In genomic region chr5:115465642-115466420, GRCm38 (mm10) we compare ENCODE assay signal across 18 mouse cellular contexts. TPM values are rescaled to one million over a fixed set of nuclear protein-coding genes. Genes with fewer than 3 reads are reported as not detected.
A peak's percentile ranks its signal among the peaks of the same experiment; 100 is the strongest.
DNase-seq lines count a peak whose midpoint lies in the region; ATAC-seq and TF ChIP-seq lines count a peak whose summit lies in the region.
"Had no signal": no experiment of that assay in that cellular context is flagged by ENCODE, and none has a peak within 500 bp of the region (broad histone marks: within the 10 kb centered on the region; RNA-seq: fewer than 3 reads in every experiment).

Gene Pla2g1b (plus strand): TSS chr5:115466262.

- no peak within 1 kb of the TSS for H3K4me2 ChIP-seq in lung, embryonic 14.5 days
- H3K4me2 ChIP-seq in intestine, embryonic 16.5 days (ENCODE audit: low read depth, low read length), result no peak within 1 kb of the TSS
- peak within 1 kb of the TSS; percentile 2; the same call in 1 of the 2 replicates for H3K4me2 ChIP-seq in stomach, embryonic 16.5 days (ENCODE audit: low read depth, low read length)
- no peak within 1 kb of the TSS for H3K4me2 ChIP-seq in forebrain, embryonic 14.5 days (ENCODE audit: low read length)
- H3K4me2 ChIP-seq: limb, embryonic 15.5 days; midbrain, embryonic 13.5 days had no signal

- no peak within 1 kb of the TSS for H3K9ac ChIP-seq in lung, embryonic 14.5 days
- H3K9ac ChIP-seq in intestine, embryonic 16.5 days (ENCODE audit: low read depth, low read length), result no peak within 1 kb of the TSS
- H3K9ac ChIP-seq in stomach, embryonic 16.5 days (ENCODE audit: low read length), result no peak within 1 kb of the TSS
- H3K9ac ChIP-seq in forebrain, embryonic 14.5 days (ENCODE audit: low read length), result no peak within 1 kb of the TSS
- H3K9ac ChIP-seq: limb, embryonic 15.5 days; midbrain, embryonic 13.5 days had no signal

- peak; percentile 19; the same call in 1 of the 2 replicates for TF ChIP-seq CTCF in cerebellum, adult 2 months (IDR thresholded peaks at IDR 0.05; ENCODE audit: borderline replicate concordance, insufficient read depth, low read depth, low read length)
- TF ChIP-seq CTCF in lung, embryonic 14.5 days (IDR thresholded peaks at IDR 0.05; ENCODE audit: low read depth), result peak; percentile 34; the same call in 1 of the 2 replicates

- no peaks in the 10 kb centered on the region for H3K4me1 ChIP-seq in cerebellum, adult 2 months (ENCODE audit: control insufficient read depth, insufficient read depth, low read length)
- H3K4me1 ChIP-seq in lung, embryonic 14.5 days (ENCODE audit: insufficient read depth), result no peaks in the 10 kb centered on the region
- H3K4me1 ChIP-seq in intestine, embryonic 16.5 days (ENCODE audit: control insufficient read depth, insufficient read depth, low read length), result peaks cover 3% of the 10 kb centered on the region; the same call in 1 of the 2 replicates
- H3K4me1 ChIP-seq in stomach, embryonic 16.5 days (ENCODE audit: control insufficient read depth, insufficient read depth, low read length), result 0 out of 2 replicates have a peak, but pooled peaks cover 3% of the 10 kb centered on the region
- no peaks in the 10 kb centered on the region for H3K4me1 ChIP-seq in forebrain, embryonic 14.5 days (ENCODE audit: control insufficient read depth, insufficient read depth, low read length)
- H3K4me1 ChIP-seq: limb, embryonic 15.5 days; midbrain, embryonic 13.5 days had no signal

- H3K9me3 ChIP-seq in lung, embryonic 14.5 days (ENCODE audit: low read depth, low read length), result no peaks in the 10 kb centered on the region
- no peaks in the 10 kb centered on the region for H3K9me3 ChIP-seq in intestine, embryonic 16.5 days (ENCODE audit: control insufficient read depth, low read length)
- H3K9me3 ChIP-seq in stomach, embryonic 16.5 days (replicated peaks; ENCODE audit: control insufficient read depth, low read length), result no peaks in the 10 kb centered on the region
- H3K9me3 ChIP-seq in forebrain, embryonic 14.5 days (replicated peaks; ENCODE audit: control insufficient read depth, low read length), result no peaks in the 10 kb centered on the region
- H3K9me3 ChIP-seq: limb, embryonic 15.5 days; midbrain, embryonic 13.5 days had no signal

- no peak for TF ChIP-seq POLR2A in cerebellum, adult 2 months (IDR thresholded peaks at IDR 0.05; ENCODE audit: borderline replicate concordance, insufficient read depth, low read length)

- no peak for DNase-seq in cerebellum, adult 2 months
- DNase-seq in cerebellum, postnatal 4 days (ENCODE audit: low spot score in 2 of 2), result no peak
- peak; percentile 53 for DNase-seq in lung, embryonic 14.5 days
- DNase-seq in lung, postnatal 36 days, result no peak
- DNase-seq in forebrain, embryonic 14.5 days (ENCODE audit: low spot score), result no peak
- DNase-seq in gastrocnemius, postnatal 25 days, result no peak
- DNase-seq: cerebellum, adult 8-10 months; heart, postnatal 10 days; thymus, postnatal 14 days had no signal

- ATAC-seq in lung, embryonic 14.5 days (ENCODE audit: insufficient read depth), result no peak
- peak; percentile 82 for ATAC-seq in intestine, embryonic 16.5 days
- peak; percentile 31; the same call in 1 of the 2 replicates for ATAC-seq in stomach, embryonic 16.5 days (ENCODE audit: insufficient read depth, low FRiP score)
- no peak for ATAC-seq in forebrain, embryonic 14.5 days
- ATAC-seq: midbrain, embryonic 13.5 days had no signal

- H3K4me3 ChIP-seq in cerebellum, adult 2 months (replicated peaks; ENCODE audit: insufficient read depth, low read depth, low read length), result no peak within 1 kb of the TSS
- no peak within 1 kb of the TSS for H3K4me3 ChIP-seq in lung, embryonic 14.5 days (ENCODE audit: low read depth, low read length)
- no peak within 1 kb of the TSS for H3K4me3 ChIP-seq in intestine, embryonic 16.5 days (ENCODE audit: low read length)
- H3K4me3 ChIP-seq in stomach, embryonic 16.5 days (replicated peaks; ENCODE audit: low read length), result no peak within 1 kb of the TSS
- H3K4me3 ChIP-seq in forebrain, embryonic 14.5 days (ENCODE audit: low read depth, low read length), result no peak within 1 kb of the TSS
- H3K4me3 ChIP-seq: erythroblast, embryonic 14.5 days; limb, embryonic 15.5 days; midbrain, embryonic 13.5 days had no signal

- H3K27me3 ChIP-seq in cerebellum, adult 2 months (ENCODE audit: control insufficient read depth, insufficient read depth, low read length), result no peaks in the 10 kb centered on the region
- no peaks in the 10 kb centered on the region for H3K27me3 ChIP-seq in lung, embryonic 14.5 days (ENCODE audit: insufficient read depth, low read length)
- no peaks in the 10 kb centered on the region for H3K27me3 ChIP-seq in intestine, embryonic 16.5 days (replicated peaks; ENCODE audit: control insufficient read depth, insufficient read depth, low read length)
- H3K27me3 ChIP-seq in stomach, embryonic 16.5 days (ENCODE audit: control insufficient read depth, insufficient read depth, low read length), result peaks cover 3% of the 10 kb centered on the region; the same call in 1 of the 2 replicates
- no peaks in the 10 kb centered on the region for H3K27me3 ChIP-seq in forebrain, embryonic 14.5 days (replicated peaks; ENCODE audit: control insufficient read depth, insufficient read depth, low read length)
- H3K27me3 ChIP-seq: limb, embryonic 15.5 days; midbrain, embryonic 13.5 days had no signal

- no peaks in the 10 kb centered on the region for H3K36me3 ChIP-seq in lung, embryonic 14.5 days (ENCODE audit: insufficient read depth)
- no peaks in the 10 kb centered on the region for H3K36me3 ChIP-seq in intestine, embryonic 16.5 days (ENCODE audit: control insufficient read depth, insufficient read depth, low read length)
- H3K36me3 ChIP-seq in stomach, embryonic 16.5 days (ENCODE audit: control insufficient read depth, insufficient read depth, low read length), result no peaks in the 10 kb centered on the region
- H3K36me3 ChIP-seq in forebrain, embryonic 14.5 days (ENCODE audit: control insufficient read depth, insufficient read depth, low read length), result no peaks in the 10 kb centered on the region
- H3K36me3 ChIP-seq: limb, embryonic 15.5 days; midbrain, embryonic 13.5 days had no signal

- H3K27ac ChIP-seq in cerebellum, adult 2 months (ENCODE audit: insufficient read depth, low read length), result no peak within 1 kb of the TSS
- H3K27ac ChIP-seq in lung, embryonic 14.5 days (ENCODE audit: low read depth), result no peak within 1 kb of the TSS
- no peak within 1 kb of the TSS for H3K27ac ChIP-seq in intestine, embryonic 16.5 days (ENCODE audit: low read length)
- no peak within 1 kb of the TSS for H3K27ac ChIP-seq in stomach, embryonic 16.5 days (ENCODE audit: low read length)
- H3K27ac ChIP-seq in forebrain, embryonic 14.5 days (ENCODE audit: low read depth, low read length), result no peak within 1 kb of the TSS
- H3K27ac ChIP-seq: limb, embryonic 15.5 days; midbrain, embryonic 13.5 days had no signal

- 55% methylated on average over 9 of the region's 9 CpGs for WGBS in cerebellum, adult 2 months
- WGBS in lung, embryonic 14.5 days, result 34% methylated on average over 9 of the region's 9 CpGs
- 38% methylated on average over 9 of the region's 9 CpGs for WGBS in intestine, embryonic 16.5 days
- 37% methylated on average over 9 of the region's 9 CpGs for WGBS in stomach, embryonic 16.5 days
- 54% methylated on average over 9 of the region's 9 CpGs for WGBS in forebrain, embryonic 14.5 days

RNA-seq across cellular contexts. Expression of gene Pla2g1b, which starts in this region (rescaled TPM):
- polyA plus RNA-seq in cerebellum, adult 2 months (2012; rRNA removed), result not detected in 2 replicates
- 4.5 and 5.6 TPM in 2 replicates for polyA plus RNA-seq in lung, embryonic 14.5 days (2014; fragmentation: Nextera tagmentation; extraction: Ambion mirVana)
- 1.2 and 1.3 TPM in 2 replicates for polyA plus RNA-seq in intestine, embryonic 16.5 days (2015; fragmentation: Nextera tagmentation; extraction: Ambion mirVana)
- 16.6 and 20.5 TPM in 2 replicates for polyA plus RNA-seq in stomach, embryonic 16.5 days (2015; fragmentation: Nextera tagmentation; extraction: Ambion mirVana)
- not detected in 2 replicates for polyA plus RNA-seq in forebrain, embryonic 14.5 days (2014; fragmentation: Nextera tagmentation; extraction: Ambion mirVana)
- total RNA-seq in gastrocnemius, postnatal 25 days (2021), result not detected
- total RNA-seq: gastrocnemius, adult 8-10 months; heart, postnatal 10 days; layer of hippocampus, postnatal 25 days; neutrophil, adult 5-6 weeks had no signal
- polyA plus RNA-seq: C2C12; erythroblast, embryonic 14.5 days; limb, embryonic 15.5 days; midbrain, embryonic 13.5 days had no signal

Comparison
In these comparisons a context has a peak if more than half of its experiments do, and no peak if none do; other contexts are left out.
1. ATAC-seq: peak in intestine, embryonic 16.5 days (single experiment) and stomach, embryonic 16.5 days (single experiment); none in lung, embryonic 14.5 days (single experiment) and forebrain, embryonic 14.5 days (single experiment).